Mouse (Mus musculus): Measurements from ENCODE around the gene Arhgef12. TPM values are rescaled to one million over a fixed set of nuclear protein-coding genes. Genes with fewer than 3 reads are reported as not detected.
A peak's percentile ranks its signal among the peaks of the same experiment; 100 is the strongest.
"Not testable (repeated sequence)": the region's sequence is repeated elsewhere in the genome, so short reads cannot be mapped to it uniquely, and the experiment has no call there.

Gene Arhgef12
- polyA plus RNA-seq, 1 experiment from 2014 or later = 18.5 TPM

DNA sequence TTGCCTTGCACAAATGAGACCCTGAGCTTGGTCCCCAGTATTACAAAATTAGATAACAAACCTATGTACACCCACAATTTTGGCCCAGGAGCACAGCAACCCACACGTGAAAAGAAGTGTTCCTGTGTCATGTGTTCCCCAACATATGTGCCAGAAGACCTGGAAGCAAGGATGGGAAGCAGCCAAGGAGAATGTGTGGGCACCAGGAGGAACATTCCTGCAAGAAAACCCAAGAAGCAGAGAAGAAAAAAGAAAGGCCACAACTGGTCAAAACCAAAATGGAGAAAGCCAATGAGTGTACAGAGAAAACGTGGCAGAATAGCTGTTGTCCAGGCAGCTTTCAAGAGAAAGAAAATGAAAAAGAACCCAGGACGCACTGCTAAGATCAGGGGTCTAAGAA, 142.2 kb downstream of the Arhgef12 start:
- H3K36me3 ChIP-seq = peaks cover 33% of the 10 kb centered on the region
- H3K27ac ChIP-seq; H3K4me2 ChIP-seq (replicated peaks); H3K4me3 ChIP-seq; H3K4me1 ChIP-seq; H3K9me3 ChIP-seq (replicated peaks); ATAC-seq (ENCODE audit: low FRiP score); H3K27me3 ChIP-seq; H3K9ac ChIP-seq: not testable (repeated sequence)
- WGBS = 90% methylated on average over 3 of the region's 3 CpGs

DNA sequence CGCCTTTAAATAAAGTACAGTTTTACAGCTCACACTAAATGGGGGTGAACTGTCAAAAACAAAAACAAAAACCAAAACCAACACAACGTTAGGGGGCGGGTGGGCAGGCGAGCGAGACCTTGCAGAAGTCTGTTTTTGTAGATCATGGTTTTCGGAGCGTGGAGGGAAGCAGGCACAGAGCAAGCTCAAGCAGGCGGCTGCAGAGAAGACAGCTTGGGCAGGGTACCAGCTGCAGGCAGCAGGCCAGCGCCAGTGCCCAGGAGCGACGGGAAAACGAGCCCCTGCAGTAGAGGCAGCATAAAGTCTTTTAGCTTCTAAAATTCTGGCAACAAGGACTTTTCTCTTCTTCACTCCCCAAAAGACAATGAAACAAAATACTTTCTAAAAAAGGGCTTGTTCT, 142.7 kb downstream of the Arhgef12 start:
- Histone ChIP-seq H3K4me2 (replicated peaks) (no peak overlapping the region), H3K4me3 (no peak overlapping the region), H3K4me1 (0 out of 2 replicates have a peak, but pooled peaks cover 4% of the 10 kb centered on the region), H3K9me3 (replicated peaks) (no peaks in the 10 kb centered on the region), H3K9ac (no peak overlapping the region), H3K27me3 (no peaks in the 10 kb centered on the region), H3K27ac (no peak overlapping the region), H3K36me3 (peaks cover 28% of the 10 kb centered on the region)
- WGBS = 85% methylated on average over 12 of the region's 12 CpGs
- no peak for ATAC-seq (ENCODE audit: low FRiP score)

DNA sequence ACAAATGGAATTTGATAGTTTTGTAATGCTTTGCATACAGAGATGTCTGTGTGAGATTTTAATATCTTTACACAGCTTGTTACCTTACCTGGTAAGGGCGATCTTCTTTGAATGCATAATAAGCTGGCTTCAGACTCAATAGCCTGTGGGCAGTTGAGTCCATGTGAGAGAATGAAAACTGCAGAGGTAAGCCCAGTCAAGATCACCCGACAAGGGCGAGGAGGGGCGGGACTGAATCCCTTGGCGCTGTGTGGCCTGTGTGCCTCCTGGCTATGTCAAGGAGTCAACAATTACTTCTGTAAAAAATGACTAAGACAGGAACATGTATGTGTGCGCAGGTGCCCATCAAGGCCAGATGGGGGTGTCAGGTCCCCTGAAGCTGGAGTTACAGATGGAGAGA, 144.5 kb downstream of the Arhgef12 start:
- Histone ChIP-seq H3K36me3 (peaks cover 12% of the 10 kb centered on the region), H3K4me3 (no peak overlapping the region), H3K9ac (no peak overlapping the region), H3K27ac (peak overlapping the region; percentile 7; the same call in 1 of the 2 replicates), H3K9me3 (replicated peaks) (no peaks in the 10 kb centered on the region), H3K27me3 (no peaks in the 10 kb centered on the region), H3K4me1 (0 out of 2 replicates have a peak, but pooled peaks cover 4% of the 10 kb centered on the region), H3K4me2 (replicated peaks) (no peak overlapping the region)
- WGBS = 83% methylated on average over 6 of the region's 6 CpGs
- ATAC-seq (ENCODE audit: low FRiP score) = no peak

DNA sequence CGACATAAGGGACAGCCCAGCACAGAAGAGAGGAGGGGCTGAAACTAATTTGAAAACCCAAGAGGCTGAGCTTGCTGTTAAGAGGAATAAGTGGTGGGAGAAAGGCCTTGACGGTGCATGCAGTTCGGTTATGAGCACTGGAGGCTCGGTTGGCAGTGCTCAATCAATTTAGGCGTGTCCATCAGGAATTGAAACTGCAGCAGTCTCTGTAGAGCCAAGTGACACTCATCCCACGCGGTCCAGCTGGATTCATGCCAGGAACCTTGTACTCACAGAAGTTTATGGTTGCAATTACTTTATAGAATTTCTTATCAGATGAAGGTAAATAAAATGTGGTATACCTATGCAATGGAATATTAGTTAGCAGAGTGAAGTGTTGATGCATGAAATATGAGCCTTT, 148.6 kb downstream of the Arhgef12 start:
- 69% methylated on average over 7 of the region's 7 CpGs for WGBS
- Histone ChIP-seq H3K27me3 (no peaks in the 10 kb centered on the region), H3K9ac (no peak overlapping the region), H3K4me3 (no peak overlapping the region), H3K9me3 (replicated peaks) (no peaks in the 10 kb centered on the region), H3K4me2 (replicated peaks) (no peak overlapping the region), H3K36me3 (no peaks in the 10 kb centered on the region), H3K4me1 (0 out of 2 replicates have a peak, but pooled peaks cover 11% of the 10 kb centered on the region), H3K27ac (no peak overlapping the region)
- no peak for ATAC-seq (ENCODE audit: low FRiP score)

DNA sequence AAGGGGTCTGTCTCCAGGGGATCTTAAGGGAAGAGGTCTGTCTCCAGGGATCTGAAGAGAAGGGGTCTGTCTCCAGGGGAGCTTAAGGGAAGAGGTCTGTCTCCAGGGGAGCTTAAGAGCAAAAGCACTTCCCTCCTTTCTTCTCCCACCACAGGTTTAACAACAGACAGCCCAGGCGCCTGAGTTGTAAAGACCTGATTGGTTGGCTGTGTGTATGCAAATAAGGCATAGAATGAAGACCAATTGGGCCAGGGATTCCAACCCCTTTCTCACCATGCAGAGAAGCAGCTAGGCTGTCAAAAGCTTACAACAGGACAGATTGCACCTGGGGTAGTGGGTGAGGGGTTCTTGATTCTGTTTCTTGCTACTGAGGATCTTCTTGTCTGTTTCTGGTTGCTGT, 158.7 kb downstream of the Arhgef12 start:
- Histone ChIP-seq H3K4me2 (replicated peaks) (no peak overlapping the region), H3K4me1 (peaks cover 6% of the 10 kb centered on the region), H3K27me3 (peaks cover 9% of the 10 kb centered on the region), H3K27ac (no peak overlapping the region), H3K9ac (no peak overlapping the region), H3K36me3 (no peaks in the 10 kb centered on the region), H3K9me3 (replicated peaks) (no peaks in the 10 kb centered on the region), H3K4me3 (no peak overlapping the region)
- 80% methylated on average over 1 of the region's 1 CpGs for WGBS
- ATAC-seq (ENCODE audit: low FRiP score) = no peak

DNA sequence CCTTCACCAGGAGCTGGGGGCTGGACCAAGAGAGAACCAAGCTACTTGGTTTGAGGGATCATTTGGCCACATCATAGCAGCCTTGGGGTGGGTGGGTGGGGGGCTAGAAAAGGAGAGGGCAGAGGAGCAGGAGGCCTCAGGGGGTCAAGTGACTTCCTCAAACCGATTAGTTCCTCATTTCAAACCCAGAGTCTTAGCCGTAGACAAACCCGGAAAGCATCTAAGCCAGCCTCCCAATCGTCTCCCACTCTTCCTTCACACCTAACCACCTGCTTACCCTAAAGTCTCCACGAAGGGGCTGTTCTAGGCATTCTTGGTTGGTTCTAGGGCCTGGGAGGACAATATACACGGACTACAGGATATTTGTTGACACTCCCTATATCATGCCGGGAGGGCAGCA, 161.9 kb downstream of the Arhgef12 start:
- H3K27ac ChIP-seq = no peak overlapping the region
- no peak overlapping the region for H3K9ac ChIP-seq
- 0 out of 2 replicates have a peak, but pooled peaks have one; percentile 2 for ATAC-seq (ENCODE audit: low FRiP score)
- H3K4me3 ChIP-seq = no peak overlapping the region
- 77% methylated on average over 7 of the region's 7 CpGs for WGBS
- peak overlapping the region; percentile 91; the same call in 1 of the 2 replicates for H3K4me2 ChIP-seq (replicated peaks)
- H3K9me3 ChIP-seq (replicated peaks) = no peaks in the 10 kb centered on the region
- H3K4me1 ChIP-seq = peaks cover 14% of the 10 kb centered on the region
- no peaks in the 10 kb centered on the region for H3K36me3 ChIP-seq
- H3K27me3 ChIP-seq = peaks cover 28% of the 10 kb centered on the region

DNA sequence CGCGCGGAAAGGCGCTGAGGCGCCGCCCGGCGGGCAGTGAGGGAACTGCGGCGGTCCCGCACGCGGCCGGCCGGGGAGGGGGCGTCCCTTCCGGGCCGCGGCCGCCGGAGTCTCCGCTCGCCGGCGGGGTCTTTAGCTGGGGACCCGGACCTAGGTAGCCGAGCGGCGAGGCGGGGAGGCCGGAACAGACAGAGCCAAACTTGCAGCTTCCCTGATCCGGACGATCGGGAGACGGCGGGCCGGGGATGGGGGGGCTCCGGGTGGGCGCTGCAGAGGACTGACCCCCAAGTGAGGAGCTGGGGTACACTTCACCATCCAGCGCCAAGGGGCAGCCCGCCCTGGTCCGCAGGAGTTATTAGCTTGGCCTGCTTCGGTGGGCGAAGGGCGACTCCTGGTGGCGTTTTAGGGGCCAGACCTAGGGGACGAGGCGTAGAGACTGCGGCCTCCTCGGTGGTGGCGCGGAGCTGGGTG, 162.5 kb downstream of the Arhgef12 start:
- Histone ChIP-seq H3K4me1 (peaks cover 14% of the 10 kb centered on the region), H3K4me2 (replicated peaks) (peak overlapping the region; percentile 91), H3K9me3 (replicated peaks) (no peaks in the 10 kb centered on the region), H3K4me3 (peak overlapping the region; percentile 77), H3K27ac (peak overlapping the region; percentile 57; the same call in 1 of the 2 replicates), H3K27me3 (peaks cover 28% of the 10 kb centered on the region), H3K36me3 (no peaks in the 10 kb centered on the region), H3K9ac (peak overlapping the region; percentile 65)
- 2% methylated on average over 47 of the region's 52 CpGs for WGBS
- ATAC-seq (ENCODE audit: low FRiP score) = peak; percentile 93

DNA sequence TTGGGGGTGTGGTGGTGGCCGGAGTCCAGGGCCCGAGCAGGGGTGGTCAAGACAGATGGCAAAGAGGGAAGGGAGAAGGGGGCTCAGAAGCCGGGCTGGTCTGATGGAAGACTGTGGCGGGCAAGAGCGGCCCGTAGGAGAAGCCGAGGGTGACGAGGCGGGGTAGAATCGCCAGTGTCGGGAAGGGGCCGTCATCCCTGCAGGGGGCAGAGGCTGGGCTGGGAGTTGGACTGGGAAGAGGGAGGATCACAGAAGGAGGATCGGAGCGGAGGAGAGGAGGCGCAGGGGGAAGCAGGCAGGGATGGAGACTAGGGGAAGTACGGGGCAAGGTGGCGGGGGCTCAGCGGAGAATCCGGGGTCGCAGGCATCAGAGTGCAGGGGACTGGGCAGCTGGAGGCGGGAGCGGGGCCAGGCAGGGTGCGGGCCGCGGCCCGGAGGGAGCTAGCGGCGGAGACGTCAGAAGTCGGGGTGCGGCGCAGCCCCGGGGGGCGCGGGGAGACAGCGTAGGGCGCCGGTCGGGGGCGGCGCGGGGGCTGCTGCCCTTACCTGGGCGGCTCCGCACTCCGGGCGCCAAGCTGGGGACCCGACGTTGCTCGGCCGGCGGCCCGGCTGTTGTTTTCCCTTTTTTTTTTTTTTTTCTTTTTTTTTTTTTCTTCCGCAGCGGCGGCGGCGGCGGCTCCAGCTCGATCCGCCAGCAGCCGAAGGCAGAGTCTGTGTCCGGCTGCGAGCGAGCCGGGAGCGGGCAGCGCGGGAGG, 163.1 kb downstream of the Arhgef12 start, which contains the start of gene Grik4:
TSS of gene Grik4 (minus strand) at position 713 of the 755 bp plus-strand sequence.
- Histone ChIP-seq H3K4me3 (peak within 1 kb of the TSS; percentile 77), H3K36me3 (no peaks in the 10 kb centered on the region), H3K27me3 (peaks cover 28% of the 10 kb centered on the region), H3K27ac (peak within 1 kb of the TSS; percentile 67; the same call in 1 of the 2 replicates), H3K9ac (peak within 1 kb of the TSS; percentile 90), H3K9me3 (replicated peaks) (no peaks in the 10 kb centered on the region), H3K4me2 (replicated peaks) (peak within 1 kb of the TSS; percentile 91), H3K4me1 (peaks cover 14% of the 10 kb centered on the region)
- peak; percentile 89 for ATAC-seq (ENCODE audit: low FRiP score)
- 1% methylated on average over 57 of the region's 68 CpGs for WGBS

DNA sequence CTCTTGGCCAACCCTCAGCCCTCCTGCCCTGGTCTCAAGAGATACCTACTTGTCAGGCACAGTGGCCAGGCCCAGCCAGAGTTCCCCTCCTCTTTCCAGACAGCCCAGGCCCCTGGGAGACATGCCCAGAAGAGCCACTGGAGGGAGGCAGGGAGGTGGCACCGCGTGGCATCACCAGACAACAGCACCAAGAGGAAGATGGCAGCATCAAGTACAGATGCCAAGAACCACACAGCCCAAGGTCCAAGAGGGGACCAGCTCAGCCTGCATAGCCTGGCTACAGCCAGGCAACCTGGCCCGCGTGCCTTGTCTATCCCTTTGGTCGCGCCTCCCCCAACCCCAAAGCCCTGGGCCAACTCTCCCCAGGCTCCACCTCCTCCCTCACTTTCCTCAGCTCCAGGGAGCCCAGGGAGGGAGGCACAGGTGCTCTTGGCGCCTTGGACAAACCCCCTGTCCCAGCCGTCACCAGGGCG, 163.9 kb downstream of the Arhgef12 start:
- 0 out of 2 replicates have a peak, but pooled peaks have one; percentile 8 for ATAC-seq (ENCODE audit: low FRiP score)
- H3K27ac ChIP-seq = no peak overlapping the region
- 4% methylated on average over 9 of the region's 9 CpGs for WGBS

DNA sequence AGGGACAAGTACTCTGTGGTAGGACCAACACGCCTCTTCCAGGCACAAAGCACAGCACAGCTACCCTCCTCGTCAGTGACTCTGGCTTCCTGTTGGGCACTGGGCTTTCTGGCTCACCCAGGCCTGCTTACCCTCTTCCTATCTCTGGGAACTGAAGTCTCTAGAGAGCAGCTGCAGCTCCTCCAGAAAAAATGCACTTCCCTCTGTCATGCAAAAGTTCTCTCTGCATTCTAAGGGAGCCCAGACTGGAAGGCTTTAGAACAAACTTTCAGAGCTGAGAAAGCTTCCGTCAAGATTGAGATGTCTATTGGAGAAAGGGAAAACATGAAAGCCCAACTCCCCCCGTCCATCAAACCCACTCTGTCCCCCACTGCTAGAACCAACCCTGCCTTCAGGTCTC, 164.9 kb downstream of the Arhgef12 start:
- no peak overlapping the region for H3K9ac ChIP-seq
- H3K4me3 ChIP-seq = no peak overlapping the region
- H3K27me3 ChIP-seq = peaks cover 28% of the 10 kb centered on the region
- no peak for ATAC-seq (ENCODE audit: low FRiP score)
- 40% methylated on average over 4 of the region's 4 CpGs for whole genome bisulfite sequencing
- H3K4me2 ChIP-seq (replicated peaks) = no peak overlapping the region
- H3K27ac ChIP-seq = no peak overlapping the region
- peaks cover 14% of the 10 kb centered on the region for H3K4me1 ChIP-seq
- H3K9me3 ChIP-seq (replicated peaks) = no peaks in the 10 kb centered on the region
- no peaks in the 10 kb centered on the region for H3K36me3 ChIP-seq

More for the DNA sequence above, 163.9 kb downstream of the Arhgef12 start:
- Histone ChIP-seq H3K9ac (peak overlapping the region; percentile 90), H3K4me1 (peaks cover 14% of the 10 kb centered on the region), H3K4me3 (peak overlapping the region; percentile 77), H3K9me3 (replicated peaks) (no peaks in the 10 kb centered on the region), H3K36me3 (no peaks in the 10 kb centered on the region), H3K27me3 (peaks cover 28% of the 10 kb centered on the region), H3K4me2 (replicated peaks) (peak overlapping the region; percentile 91)

DNA sequence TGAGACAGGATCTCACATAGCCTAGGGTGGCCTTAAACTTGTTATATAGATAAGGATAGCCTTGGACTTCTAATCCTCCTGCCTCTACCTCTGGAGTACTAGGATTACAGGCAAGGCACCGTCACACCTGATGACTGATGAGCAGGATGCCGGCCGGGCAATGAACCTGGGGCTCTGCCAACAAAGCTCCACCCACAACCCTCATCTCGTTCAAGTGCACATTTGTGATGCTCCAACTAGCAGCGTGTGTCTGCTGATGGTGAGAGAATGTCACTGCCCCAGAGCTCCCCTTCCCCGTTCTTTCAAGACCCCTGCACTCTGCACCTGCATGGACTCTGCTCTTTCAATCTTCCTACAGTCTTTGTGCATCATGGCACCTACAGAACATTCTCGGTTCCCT, 174.9 kb downstream of the Arhgef12 start:
- no peak for ATAC-seq (ENCODE audit: low FRiP score)
- Histone ChIP-seq H3K27me3 (peaks cover 8% of the 10 kb centered on the region; the same call in 1 of the 2 replicates), H3K36me3 (no peaks in the 10 kb centered on the region), H3K27ac (no peak overlapping the region), H3K9ac (no peak overlapping the region), H3K4me1 (peaks cover 16% of the 10 kb centered on the region), H3K4me3 (no peak overlapping the region), H3K4me2 (replicated peaks) (no peak overlapping the region), H3K9me3 (replicated peaks) (no peaks in the 10 kb centered on the region)
- WGBS = 56% methylated on average over 7 of the region's 7 CpGs

DNA sequence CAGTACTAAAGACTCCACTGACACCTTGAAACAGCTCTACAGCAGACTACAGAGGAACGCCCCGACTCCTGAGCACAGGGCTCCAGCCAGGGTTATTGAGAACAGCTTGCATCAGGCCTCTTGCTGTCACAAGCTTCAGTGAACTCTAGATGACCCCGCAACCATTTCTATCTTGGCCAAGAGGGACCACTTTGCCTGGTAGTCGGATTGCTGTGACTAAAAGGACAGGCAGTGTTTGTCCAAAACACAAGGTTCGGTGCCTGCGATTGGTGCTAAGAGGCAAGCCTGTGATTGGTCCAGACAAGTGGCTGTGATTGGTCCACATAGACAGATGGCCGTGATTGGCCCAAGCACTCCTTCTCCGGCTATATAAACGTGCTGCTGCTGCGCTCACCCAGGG, 179.5 kb downstream of the Arhgef12 start:
- no peaks in the 10 kb centered on the region for H3K36me3 ChIP-seq
- H3K27ac ChIP-seq = no peak overlapping the region
- ATAC-seq (ENCODE audit: low FRiP score) = no peak
- no peak overlapping the region for H3K4me3 ChIP-seq
- peaks cover 23% of the 10 kb centered on the region for H3K4me1 ChIP-seq
- H3K9ac ChIP-seq = no peak overlapping the region
- H3K9me3 ChIP-seq (replicated peaks) = no peaks in the 10 kb centered on the region
- H3K27me3 ChIP-seq = peaks cover 4% of the 10 kb centered on the region; the same call in 1 of the 2 replicates
- no peak overlapping the region for H3K4me2 ChIP-seq (replicated peaks)
- 71% methylated on average over 10 of the region's 10 CpGs for WGBS

Measured in hindbrain, embryonic 12.5 days (tissue).